Comparison of ENCODE assay signal across 28 mouse cellular contexts in genomic region chr6:22010258-22010657, GRCm38 (mm10). TPM values are rescaled to one million over a fixed set of nuclear protein-coding genes. Genes with fewer than 3 reads are reported as not detected.
A peak's percentile ranks its signal among the peaks of the same experiment; 100 is the strongest.
DNase-seq lines count a peak whose midpoint lies in the region; ATAC-seq and TF ChIP-seq lines count a peak whose summit lies in the region.
"Had no signal": no experiment of that assay in that cellular context is flagged by ENCODE, and none has a peak within 500 bp of the region (broad histone marks: within the 10 kb centered on the region; RNA-seq: fewer than 3 reads in every experiment).

No protein-coding gene starts in this region.

- H3K27me3 ChIP-seq in heart, adult 2 months (ENCODE audit: control insufficient read depth, insufficient read depth, low read length) = no peaks in the 10 kb centered on the region
- no peaks in the 10 kb centered on the region for H3K27me3 ChIP-seq in heart, embryonic 12.5 days (replicated peaks)
- no peaks in the 10 kb centered on the region for H3K27me3 ChIP-seq in lung, postnatal 0 days (replicated peaks; ENCODE audit: insufficient read depth, low read length)
- no peaks in the 10 kb centered on the region for H3K27me3 ChIP-seq in small intestine, adult 2 months (ENCODE audit: control insufficient read depth, insufficient read depth, low read length)
- H3K27me3 ChIP-seq: embryonic facial prominence, embryonic 12.5 days; heart, embryonic 13.5 days; hindbrain, embryonic 12.5 days; limb, embryonic 12.5 days; megakaryocyte, embryonic 14.5 days; stomach, embryonic 15.5 days had no signal

- H3K9ac ChIP-seq in heart, adult 2 months (ENCODE audit: low read depth, low read length) = no peak overlapping the region
- no peak overlapping the region for H3K9ac ChIP-seq in heart, embryonic 12.5 days
- H3K9ac ChIP-seq in lung, postnatal 0 days (replicated peaks; ENCODE audit: low read depth) = no peak overlapping the region
- H3K9ac ChIP-seq: embryonic facial prominence, embryonic 12.5 days; forebrain, postnatal 0 days; heart, embryonic 13.5 days; hindbrain, embryonic 12.5 days; limb, embryonic 12.5 days; liver, embryonic 14.5 days; stomach, embryonic 15.5 days had no signal

- no peak overlapping the region for H3K4me3 ChIP-seq in heart, adult 2 months
- H3K4me3 ChIP-seq in heart, embryonic 12.5 days = no peak overlapping the region
- H3K4me3 ChIP-seq in lung, postnatal 0 days (ENCODE audit: low read depth, low read length) = no peak overlapping the region
- H3K4me3 ChIP-seq in small intestine, adult 2 months (ENCODE audit: low read depth, low read length) = peak overlapping the region; percentile 67
- H3K4me3 ChIP-seq: embryonic facial prominence, embryonic 12.5 days; heart, embryonic 13.5 days; hindbrain, embryonic 12.5 days; layer of hippocampus, adult 2 months; limb, embryonic 12.5 days; megakaryocyte, embryonic 14.5 days; stomach, embryonic 15.5 days had no signal

- no peak for DNase-seq in heart, adult 2 months
- DNase-seq in lung, postnatal 0 days (ENCODE audit: low spot score) = no peak
- no peak for DNase-seq in lung, adult 18-20 months
- DNase-seq: adrenal gland, adult 8-10 months; B cell, adult 2 months; cerebellum, adult 2 months; cerebellum, postnatal 25 days; forebrain, postnatal 0 days; heart, postnatal 14 days; kidney, adult 18-20 months; kidney, postnatal 14 days; layer of hippocampus, postnatal 36 days; thymus, adult 2 months; thymus, postnatal 4 days had no signal

- TF ChIP-seq CTCF in heart, adult 2 months (IDR thresholded peaks at IDR 0.05) = no peak
- TF ChIP-seq CTCF in lung, postnatal 0 days (IDR thresholded peaks at IDR 0.05) = no peak
- no peak for TF ChIP-seq CTCF in small intestine, adult 2 months (IDR thresholded peaks at IDR 0.05; ENCODE audit: extremely low read depth, insufficient read length, insufficient replicate concordance, low read depth, low read length)

- peaks cover 4% of the 10 kb centered on the region for H3K4me1 ChIP-seq in heart, adult 2 months (ENCODE audit: control insufficient read depth, insufficient read depth, low read length)
- 0 out of 2 replicates have a peak, but pooled peaks cover 5% of the 10 kb centered on the region for H3K4me1 ChIP-seq in heart, embryonic 12.5 days (replicated peaks)
- H3K4me1 ChIP-seq in lung, postnatal 0 days (ENCODE audit: insufficient read depth, low read depth, low read length) = no peaks in the 10 kb centered on the region; the same call in 1 of the 2 replicates
- peaks cover 2% of the 10 kb centered on the region; the same call in 1 of the 2 replicates for H3K4me1 ChIP-seq in small intestine, adult 2 months (ENCODE audit: control insufficient read depth, insufficient read depth, insufficient read length, low read length)
- H3K4me1 ChIP-seq: embryonic facial prominence, embryonic 12.5 days; hindbrain, embryonic 12.5 days; limb, embryonic 12.5 days; stomach, embryonic 15.5 days had no signal

- WGBS in heart, adult 2 months = 93% methylated on average over 12 of the region's 12 CpGs
- WGBS in heart, embryonic 12.5 days = 86% methylated on average over 12 of the region's 12 CpGs
- 81% methylated on average over 12 of the region's 12 CpGs for WGBS in lung, postnatal 0 days
- 23% methylated on average over 12 of the region's 12 CpGs for WGBS in small intestine, adult 2 months

- H3K27ac ChIP-seq in heart, adult 2 months = peak overlapping the region; percentile 34
- H3K27ac ChIP-seq in heart, embryonic 12.5 days (ENCODE audit: poor library complexity, severe bottlenecking) = no peak overlapping the region
- H3K27ac ChIP-seq in lung, postnatal 0 days (ENCODE audit: low read length) = no peak overlapping the region
- peak overlapping the region; percentile 53; the same call in 1 of the 2 replicates for H3K27ac ChIP-seq in small intestine, adult 2 months (ENCODE audit: insufficient read depth, low read depth, low read length)
- H3K27ac ChIP-seq: embryonic facial prominence, embryonic 12.5 days; heart, embryonic 13.5 days; hindbrain, embryonic 12.5 days; layer of hippocampus, adult 2 months; limb, embryonic 12.5 days; liver, embryonic 14.5 days; stomach, embryonic 15.5 days had no signal

- peaks cover 11% of the 10 kb centered on the region for H3K36me3 ChIP-seq in heart, adult 2 months (ENCODE audit: control insufficient read depth, insufficient read depth, low read length)
- H3K36me3 ChIP-seq in heart, embryonic 12.5 days = no peaks in the 10 kb centered on the region
- H3K36me3 ChIP-seq in lung, postnatal 0 days (ENCODE audit: insufficient read depth, low read length) = no peaks in the 10 kb centered on the region
- no peaks in the 10 kb centered on the region for H3K36me3 ChIP-seq in small intestine, adult 2 months (ENCODE audit: control insufficient read depth, insufficient read depth, low read length)
- H3K36me3 ChIP-seq: embryonic facial prominence, embryonic 12.5 days; heart, embryonic 13.5 days; hindbrain, embryonic 12.5 days; stomach, embryonic 15.5 days had no signal

- no peak for TF ChIP-seq POLR2A in heart, adult 2 months (IDR thresholded peaks at IDR 0.05; ENCODE audit: insufficient read depth, low read depth, low read length)
- no peak for TF ChIP-seq POLR2A in small intestine, adult 2 months (IDR thresholded peaks at IDR 0.05; ENCODE audit: low read depth, low read length)

- H3K4me2 ChIP-seq in heart, embryonic 12.5 days = no peak overlapping the region
- 0 out of 2 replicates have a peak overlapping the region, but pooled peaks have one; percentile 22 for H3K4me2 ChIP-seq in lung, postnatal 0 days (replicated peaks; ENCODE audit: low read depth, low read length)
- H3K4me2 ChIP-seq: embryonic facial prominence, embryonic 12.5 days; heart, embryonic 13.5 days; hindbrain, embryonic 12.5 days; limb, embryonic 12.5 days; stomach, embryonic 15.5 days had no signal

- H3K79me2 ChIP-seq in heart, adult 2 months (replicated peaks; ENCODE audit: control insufficient read depth, insufficient read depth, low read length) = peaks cover 2% of the 10 kb centered on the region; the same call in 1 of the 2 replicates

- intact Hi-C loops in heart, adult 2 months (cut with DNase I) = no loop called here

- no peak for TF ChIP-seq EP300 in heart, adult 2 months (IDR thresholded peaks at IDR 0.05; ENCODE audit: insufficient read depth, low read depth, low read length)
- no peak for TF ChIP-seq EP300 in lung, postnatal 0 days (IDR thresholded peaks at IDR 0.05)

- no peaks in the 10 kb centered on the region for H3K9me3 ChIP-seq in heart, embryonic 12.5 days (replicated peaks)
- H3K9me3 ChIP-seq in lung, postnatal 0 days (ENCODE audit: low read length) = no peaks in the 10 kb centered on the region
- H3K9me3 ChIP-seq: embryonic facial prominence, embryonic 12.5 days; heart, embryonic 13.5 days; hindbrain, embryonic 12.5 days; limb, embryonic 12.5 days; megakaryocyte, embryonic 14.5 days; stomach, embryonic 15.5 days had no signal

- no peak for ATAC-seq in heart, embryonic 12.5 days (ENCODE audit: insufficient number of reproducible peaks, low FRiP score)
- no peak for ATAC-seq in lung, postnatal 0 days
- peak; percentile 44 for ATAC-seq in granulocyte monocyte progenitor cell, adult 5-6 weeks (replicated peaks; ENCODE audit: poor library complexity, severe bottlenecking)
- no peak for ATAC-seq in CD4-positive, CD25-positive, alpha-beta regulatory T cell, adult 4 months
- ATAC-seq: activated CD4-positive, CD25-positive, alpha-beta regulatory T cell, adult 4 months; forebrain, postnatal 0 days; midbrain, embryonic 16.5 days had no signal

RNA-seq across cellular contexts. Expression of gene Cped1, which starts 24.5 kb away (rescaled TPM):
- total RNA-seq in heart, adult 2 months (2021) = 10 to 100 TPM; 23.0 to 23.3 TPM
- 6.9 and 13.5 TPM in 2 replicates for polyA plus RNA-seq in heart, adult 2 months (2012; rRNA removed)
- polyA plus RNA-seq in heart, embryonic 12.5 days (2016; fragmentation: Nextera tagmentation; extraction: Ambion mirVana) = 5.2 and 6.0 TPM in 2 replicates
- 25.0 and 29.4 TPM in 2 replicates for polyA plus RNA-seq in lung, postnatal 0 days (2015; fragmentation: Nextera tagmentation; extraction: Ambion mirVana)
- total RNA-seq in granulocyte monocyte progenitor cell, adult 5-6 weeks (2014; fragmentation: Nextera tagmentation) = 1.3 and 2.1 TPM in 2 replicates
- total RNA-seq in granulocyte monocyte progenitor cell, adult 5-6 weeks (2017) = 0.60 and 0.72 TPM in 2 replicates
- 3.5 and 4.6 TPM in 2 replicates for polyA plus RNA-seq in small intestine, adult 2 months (2012; rRNA removed)
- polyA plus RNA-seq in CD4-positive, CD25-positive, alpha-beta regulatory T cell, adult 4 months (2017; shearing (Covaris generic)) = under 1 TPM in 1 of 2 experiments, not detected in 1; 0.15 TPM

Comparison
In these comparisons a context has a peak if more than half of its experiments do, and no peak if none do; other contexts are left out.
1. H3K27ac ChIP-seq: peak in heart, adult 2 months (single experiment) and small intestine, adult 2 months (single experiment); none in heart, embryonic 12.5 days (single experiment) and lung, postnatal 0 days (single experiment).